Mouse (Mus musculus): ENCODE measurements around the gene Mast4.

Mast4 gene

DNA sequence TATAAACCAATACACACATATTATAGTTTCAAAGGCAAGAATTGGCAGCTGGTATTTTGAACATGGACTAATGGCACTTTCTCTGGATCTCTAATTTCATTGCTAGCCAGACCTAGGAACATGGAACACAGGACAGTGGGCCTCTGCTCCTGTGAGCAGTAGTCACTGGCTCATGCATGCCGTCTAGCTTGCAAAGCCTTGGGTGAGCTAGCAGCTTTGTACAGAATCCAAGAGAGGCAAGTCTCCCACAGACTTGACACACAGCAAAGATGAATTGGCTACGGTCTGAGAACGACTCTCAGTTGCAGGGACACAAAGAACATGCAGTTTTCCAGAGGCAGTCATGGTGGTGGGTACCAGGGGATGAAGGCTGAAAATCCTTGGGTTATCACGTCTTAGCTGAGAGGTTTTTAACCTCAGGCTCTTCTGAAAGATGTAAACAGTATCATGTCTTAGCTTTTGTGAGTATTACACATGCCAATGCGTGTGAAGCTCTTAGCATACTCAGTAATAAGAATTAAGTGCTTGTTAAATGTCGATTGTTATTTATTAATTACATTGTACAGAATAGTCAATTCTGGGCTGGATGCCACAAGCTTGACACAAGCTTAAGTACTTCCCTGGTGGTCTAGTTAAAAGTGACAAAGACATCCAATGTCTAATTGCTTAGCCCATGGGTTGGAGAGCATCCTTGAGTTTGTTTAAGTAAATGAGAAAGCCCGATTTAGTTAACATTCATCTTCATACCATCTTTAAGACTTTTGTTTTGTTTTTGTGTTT lies 550.6 kb downstream of the Mast4 start:
- DNase-seq (ENCODE audit: low spot score): no peak

DNA sequence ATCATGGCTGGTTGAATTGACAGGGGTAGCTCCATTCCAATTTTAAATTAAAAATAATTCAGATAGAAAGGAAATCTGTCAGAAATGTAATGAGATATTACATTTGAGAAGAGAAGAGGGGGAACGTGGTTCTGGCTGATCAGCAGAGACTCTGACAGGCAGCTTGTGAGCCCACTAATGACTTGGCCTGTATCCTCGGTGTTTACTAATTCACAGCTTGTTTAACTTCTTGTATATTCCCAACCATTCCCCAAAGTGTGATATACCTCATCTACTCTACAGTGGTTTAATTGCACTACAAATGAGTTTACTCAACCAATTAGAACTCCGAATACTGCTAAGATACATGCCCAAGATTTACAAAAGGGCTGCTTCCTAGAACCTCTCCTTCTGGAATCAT lies 555.0 kb downstream of the Mast4 start:
- DNase-seq (ENCODE audit: low spot score): no peak

DNA sequence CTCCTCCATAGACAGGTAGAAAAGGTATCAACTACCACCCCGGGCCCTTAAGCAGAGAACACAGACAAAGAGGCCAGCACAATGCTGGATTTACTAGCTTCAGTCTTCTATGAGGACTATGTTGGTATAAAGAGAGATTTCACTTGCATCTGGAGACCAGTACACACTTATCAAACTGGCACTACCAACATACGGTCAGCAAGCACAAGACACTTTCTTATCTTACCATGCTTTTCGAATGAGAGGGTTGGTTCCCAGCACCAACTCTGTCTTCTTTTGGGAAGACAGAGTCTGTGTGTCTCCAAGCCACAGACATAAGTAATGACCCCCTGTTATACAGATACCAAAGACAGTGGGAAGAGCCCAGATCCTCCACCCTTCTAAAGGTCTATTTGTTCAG lies 555.4 kb downstream of the Mast4 start:
- no peak for DNase-seq (ENCODE audit: low spot score)

DNA sequence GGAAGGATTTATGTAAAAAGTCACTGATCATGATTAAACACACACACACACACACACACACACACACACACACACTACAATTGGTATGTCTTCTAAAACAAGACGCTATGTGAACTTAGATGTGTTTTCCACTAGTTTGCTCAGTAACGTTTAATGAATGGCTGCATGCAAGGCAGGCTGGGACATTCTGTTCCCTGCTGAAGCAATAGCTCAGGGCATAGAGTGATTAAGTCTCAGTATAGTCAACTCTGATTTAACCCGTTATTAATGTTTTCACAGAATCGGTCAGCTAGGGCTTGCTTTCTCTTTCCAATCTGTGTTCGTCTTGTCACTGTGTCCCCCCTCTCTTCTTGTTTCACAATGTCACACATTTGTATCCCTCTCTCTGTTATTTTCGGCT lies 558.8 kb downstream of the Mast4 start:
- no peak for DNase-seq (ENCODE audit: low spot score)

DNA sequence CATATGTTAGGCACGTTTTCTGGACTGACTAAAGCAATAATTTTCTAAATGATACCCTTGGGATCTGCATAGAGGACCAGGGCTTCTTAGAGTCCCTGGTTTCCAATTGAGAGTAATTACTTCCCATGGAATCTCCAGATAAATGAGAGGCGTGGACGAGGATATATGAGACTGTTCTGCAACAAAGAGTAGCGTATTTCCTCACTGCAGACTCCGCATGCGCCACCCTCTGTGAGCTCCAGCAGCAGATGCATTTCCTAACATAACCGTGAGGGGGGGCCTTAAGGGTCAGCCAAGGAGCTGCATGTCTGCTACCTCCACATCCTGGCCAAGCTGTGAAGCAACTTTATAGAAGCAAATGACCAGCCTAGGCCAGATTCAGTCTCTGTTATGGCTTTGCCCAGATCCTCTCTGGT lies 559.5 kb downstream of the Mast4 start:
- DNase-seq (ENCODE audit: low spot score): peak; percentile 34

DNA sequence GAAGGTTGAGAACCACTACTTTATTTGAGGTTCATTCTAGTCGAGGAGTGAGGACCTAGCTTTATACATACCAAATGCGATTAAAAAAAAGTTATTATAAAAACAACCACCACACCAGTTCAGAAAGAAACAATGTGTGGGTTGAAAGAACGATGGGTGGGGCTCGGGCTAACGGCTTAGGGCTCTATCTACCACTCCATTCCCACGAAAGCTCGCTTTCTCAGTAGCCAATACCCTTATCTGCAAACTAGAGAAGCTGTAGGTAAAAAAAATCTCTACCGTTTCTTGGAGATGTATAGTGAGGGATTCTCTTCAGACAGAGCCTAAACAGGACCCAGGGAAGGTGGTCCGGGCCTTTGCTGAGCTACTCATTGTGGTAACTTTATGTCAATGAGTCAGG lies 561.1 kb downstream of the Mast4 start:
- DNase-seq (ENCODE audit: low spot score): no peak

DNA sequence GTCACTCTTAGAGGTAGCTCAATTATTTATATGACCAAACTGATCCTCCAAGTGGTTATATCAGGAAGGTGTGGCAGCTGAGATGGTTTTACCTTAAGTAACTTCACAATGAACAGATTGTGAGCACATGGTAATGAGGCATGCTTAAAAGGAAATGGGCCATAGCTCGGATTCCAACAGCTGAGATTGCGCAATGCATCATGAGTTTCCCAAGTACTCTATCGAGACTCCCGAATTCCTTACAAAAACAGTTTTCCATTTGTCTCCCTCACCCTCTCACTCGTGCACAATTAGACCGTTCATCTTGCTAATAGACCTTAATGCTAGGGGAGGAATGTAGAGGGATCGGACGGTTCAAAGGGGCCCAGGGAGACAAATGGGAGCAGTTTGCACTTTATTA lies 564.1 kb downstream of the Mast4 start:
- peak; percentile 20 for DNase-seq (ENCODE audit: low spot score)

DNA sequence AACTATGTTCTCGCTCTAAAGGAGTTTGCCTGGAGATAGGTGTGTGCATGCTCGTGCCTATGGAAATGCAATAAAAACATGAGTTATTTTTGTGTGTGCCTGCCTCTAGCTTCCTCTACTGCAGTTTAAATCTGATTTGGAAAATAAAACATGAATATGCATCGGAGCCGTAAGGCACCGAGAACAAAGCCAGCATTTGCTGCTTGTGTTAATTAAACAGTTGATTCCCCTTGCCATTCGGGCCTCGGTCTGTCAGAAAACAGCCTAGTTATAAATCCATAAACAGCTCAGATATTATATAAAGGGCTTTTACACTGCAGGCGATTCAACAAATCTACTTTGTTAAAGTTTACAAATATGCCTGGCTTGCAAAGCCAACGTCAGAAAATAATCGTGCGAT lies 565.8 kb downstream of the Mast4 start:
- no peak for DNase-seq (ENCODE audit: low spot score)

DNA sequence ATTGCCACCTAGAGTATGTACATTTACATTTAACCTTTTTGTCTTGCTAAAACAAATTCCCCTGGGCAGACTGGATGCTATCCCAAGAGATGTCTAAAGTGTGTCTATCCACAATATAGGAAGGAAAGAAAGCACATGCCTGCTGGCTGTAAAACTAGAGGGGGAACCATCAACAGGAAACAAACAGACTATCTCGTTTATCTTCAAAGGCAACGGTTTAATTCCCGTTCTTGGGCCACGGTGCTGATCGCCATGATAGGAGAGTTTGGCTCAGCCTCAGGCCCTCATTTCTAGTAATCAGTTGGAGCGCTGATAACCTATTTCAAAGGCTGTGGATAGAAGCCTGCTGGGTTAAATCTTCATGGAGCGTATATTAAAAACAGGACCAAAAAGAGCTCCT lies 567.2 kb downstream of the Mast4 start:
- DNase-seq (ENCODE audit: low spot score): no peak

DNA sequence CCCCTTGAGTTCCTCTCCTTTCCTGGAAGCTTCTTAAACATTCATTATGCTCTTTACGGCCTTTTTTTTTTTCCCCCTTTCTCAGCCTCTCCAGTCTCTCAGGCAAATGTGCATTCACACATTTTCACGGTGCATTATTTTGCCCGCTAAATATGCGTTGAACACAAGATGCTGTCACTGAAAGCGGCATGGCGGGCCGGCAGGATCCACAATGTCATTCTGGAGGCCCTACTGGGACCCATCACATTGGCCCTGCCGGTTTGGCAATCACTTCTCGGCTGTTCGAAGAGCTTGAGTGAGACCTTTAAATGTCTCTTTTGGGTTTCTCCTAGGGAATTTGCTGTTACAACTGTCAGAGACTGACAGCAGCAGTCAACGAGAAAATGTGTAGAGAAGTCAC lies 569.1 kb downstream of the Mast4 start:
- no peak for DNase-seq (ENCODE audit: low spot score)

DNA sequence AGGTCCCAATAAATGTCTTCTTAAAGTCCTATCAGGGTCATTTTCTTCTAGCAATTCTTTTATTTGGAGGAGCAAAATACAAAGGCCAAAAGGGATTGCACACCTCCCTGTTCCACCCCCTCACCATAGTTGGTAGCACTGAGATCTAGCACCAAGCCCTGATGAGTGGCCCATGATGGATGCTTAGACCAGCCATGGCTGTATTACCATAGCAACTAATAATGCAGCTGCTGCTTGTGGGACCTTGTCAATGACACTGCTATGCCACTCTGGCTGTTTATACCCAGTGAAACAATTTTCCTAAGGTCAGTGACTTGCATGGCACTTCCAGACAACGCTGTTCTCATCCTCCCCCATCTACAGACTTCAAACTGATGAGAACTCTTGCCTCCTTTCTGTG lies 570.1 kb downstream of the Mast4 start:
- DNase-seq (ENCODE audit: low spot score): no peak

DNA sequence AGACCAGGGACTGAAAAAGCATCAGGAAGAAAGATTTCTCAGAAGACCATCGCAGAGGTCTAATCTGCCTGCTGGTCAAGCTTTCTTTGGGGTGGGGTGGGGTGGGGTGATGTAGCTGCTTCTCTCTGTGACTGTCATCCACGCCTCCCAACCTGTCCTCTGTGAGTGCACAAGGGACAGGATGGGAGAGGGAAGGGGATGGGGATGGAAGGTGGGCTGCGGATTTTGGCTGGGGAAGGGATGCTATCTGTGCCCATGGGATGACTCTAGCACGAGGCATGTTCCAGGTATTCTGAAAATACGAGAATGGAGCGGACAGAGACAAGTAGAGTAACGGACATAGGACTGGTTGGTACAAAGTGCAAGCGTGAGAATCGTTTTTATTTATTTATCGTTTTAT lies 572.1 kb downstream of the Mast4 start:
- no peak for DNase-seq (ENCODE audit: low spot score)

DNA sequence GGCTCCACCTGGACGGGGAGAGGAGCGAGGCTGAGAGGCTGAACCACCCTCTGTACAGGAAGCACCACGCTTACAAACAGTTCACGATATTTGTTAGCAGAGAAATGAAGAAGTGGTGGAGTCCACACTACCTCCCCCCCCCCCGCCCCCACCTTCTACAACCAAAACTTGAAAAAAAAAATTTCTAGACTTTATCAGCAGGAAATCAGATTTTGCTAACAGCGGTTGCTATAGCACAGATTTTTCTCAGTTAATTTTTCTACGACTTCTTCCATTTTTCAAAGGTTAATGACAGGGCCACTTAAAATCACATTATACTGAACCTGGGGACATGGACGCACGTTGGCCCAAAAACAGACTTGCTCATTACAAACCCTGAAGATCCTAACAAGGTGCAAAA lies 572.9 kb downstream of the Mast4 start:
- DNase-seq (ENCODE audit: low spot score): no peak

DNA sequence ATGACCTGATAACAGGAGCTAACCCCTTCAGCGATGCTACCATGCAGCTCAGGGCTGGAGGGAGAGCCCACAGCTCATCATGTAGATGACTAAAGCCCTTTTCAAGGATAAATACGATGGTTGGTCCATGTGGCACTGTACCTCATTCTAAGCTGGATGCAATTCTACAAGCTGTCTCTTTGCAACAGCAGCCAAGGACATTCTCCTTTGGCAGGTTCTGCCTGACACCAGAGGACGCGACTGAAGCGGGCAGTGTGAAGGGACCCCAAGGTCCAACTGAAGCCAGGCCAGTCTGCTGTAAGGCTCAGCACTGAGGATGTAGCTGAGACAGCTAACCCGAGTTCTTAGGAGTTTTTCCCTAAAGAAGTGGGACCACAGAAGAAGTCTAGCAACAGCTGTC lies 576.3 kb downstream of the Mast4 start:
- no peak for DNase-seq (ENCODE audit: low spot score)

DNA sequence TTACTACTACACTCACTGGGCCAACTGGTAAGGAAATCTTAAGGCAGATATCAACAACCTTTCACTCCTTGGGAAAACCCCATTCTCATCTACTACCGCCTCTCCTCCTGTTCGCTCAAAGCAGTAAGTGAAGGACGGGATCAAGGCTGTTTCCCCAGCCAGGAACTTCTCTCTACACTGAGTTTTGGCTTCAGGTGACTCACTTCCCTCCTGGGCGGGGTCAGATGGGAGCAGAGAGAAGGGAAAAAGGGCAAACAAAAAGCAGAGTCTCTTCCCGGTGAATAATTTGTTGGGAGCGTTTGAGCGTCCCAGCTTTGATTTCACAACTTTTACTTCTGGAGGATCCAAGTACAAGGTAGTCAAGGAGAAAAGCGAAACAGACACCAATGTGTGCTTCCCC lies 578.2 kb downstream of the Mast4 start:
- DNase-seq (ENCODE audit: low spot score): no peak

DNA sequence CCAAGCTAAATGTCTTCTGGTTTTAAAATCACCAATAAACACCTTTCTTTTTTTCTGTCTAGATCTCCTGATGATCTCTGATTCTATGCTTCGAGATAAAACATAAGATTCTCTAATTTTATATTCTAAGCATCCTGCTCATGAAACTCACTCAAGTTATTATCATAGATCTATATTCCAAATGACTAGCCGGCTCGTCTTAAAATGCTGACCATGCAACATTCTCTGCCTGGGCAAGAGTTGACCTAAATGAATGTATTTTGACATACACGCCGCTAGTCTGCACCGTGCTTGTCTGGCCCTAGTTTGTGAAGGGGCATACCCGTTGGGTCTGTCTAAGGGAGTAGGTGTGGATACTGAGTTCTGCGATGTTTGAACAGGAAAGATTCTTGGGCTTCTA lies 579.2 kb downstream of the Mast4 start:
- DNase-seq (ENCODE audit: low spot score): no peak

DNA sequence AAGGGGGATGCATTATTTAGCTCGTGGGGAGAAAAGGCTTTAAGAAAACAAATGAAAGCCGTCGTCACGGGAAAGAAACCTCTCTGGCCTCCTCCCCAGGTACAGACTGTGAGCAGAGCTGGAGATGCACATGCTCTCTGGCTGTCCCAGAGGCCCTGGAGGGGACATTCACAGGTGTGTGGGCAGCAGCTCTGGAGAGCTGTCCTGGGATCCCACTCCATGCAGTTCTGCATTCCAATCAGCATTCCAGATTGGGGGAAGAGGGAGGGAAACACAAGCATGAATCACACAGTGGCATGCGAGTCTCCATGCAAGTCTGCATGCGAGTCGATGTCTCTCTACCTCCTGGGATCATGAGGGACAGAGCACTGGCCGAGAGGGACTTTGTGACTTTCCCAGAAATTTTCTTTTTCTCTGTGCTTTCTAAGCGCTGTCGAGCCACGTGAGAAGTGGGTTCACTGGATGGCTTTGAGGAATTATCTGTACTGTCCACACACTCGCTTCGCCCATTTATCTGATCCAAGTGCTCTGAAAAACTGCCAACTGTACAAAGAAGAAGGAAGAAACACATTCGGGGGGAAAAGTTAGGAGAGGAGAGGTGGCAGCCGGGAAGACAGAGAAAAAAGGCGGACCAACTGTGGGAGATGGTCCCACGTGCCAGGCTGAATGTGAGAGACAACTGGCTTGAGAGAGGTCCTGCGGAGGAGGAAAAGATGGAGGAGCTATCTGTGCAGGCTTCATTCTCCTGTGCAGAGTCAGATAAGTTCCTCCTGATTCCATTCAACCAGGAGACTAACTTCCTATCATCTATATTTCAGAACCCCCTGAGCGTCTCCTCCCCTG lies 580.4 kb downstream of the Mast4 start:
- DNase-seq (ENCODE audit: low spot score): no peak

DNA sequence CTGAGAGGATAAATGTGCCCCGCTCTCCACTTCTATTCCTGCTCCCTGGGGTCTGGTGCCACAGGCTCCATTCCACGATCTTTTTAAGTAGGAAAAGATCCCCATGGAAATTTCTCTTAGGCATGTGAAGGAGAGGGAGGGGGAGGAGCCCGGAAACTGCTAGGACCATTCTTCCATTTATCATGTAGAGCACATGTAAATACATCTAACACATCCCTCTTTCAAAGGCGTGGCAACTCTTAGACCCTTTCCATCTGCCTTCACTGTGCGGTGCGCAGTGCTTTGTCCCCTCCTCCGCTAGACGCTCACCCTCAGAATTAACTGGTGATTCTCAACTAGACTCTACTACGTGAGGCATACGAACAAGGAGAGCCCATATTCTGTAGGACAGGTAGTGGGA lies 584.4 kb downstream of the Mast4 start:
- no peak for DNase-seq (ENCODE audit: low spot score)

DNA sequence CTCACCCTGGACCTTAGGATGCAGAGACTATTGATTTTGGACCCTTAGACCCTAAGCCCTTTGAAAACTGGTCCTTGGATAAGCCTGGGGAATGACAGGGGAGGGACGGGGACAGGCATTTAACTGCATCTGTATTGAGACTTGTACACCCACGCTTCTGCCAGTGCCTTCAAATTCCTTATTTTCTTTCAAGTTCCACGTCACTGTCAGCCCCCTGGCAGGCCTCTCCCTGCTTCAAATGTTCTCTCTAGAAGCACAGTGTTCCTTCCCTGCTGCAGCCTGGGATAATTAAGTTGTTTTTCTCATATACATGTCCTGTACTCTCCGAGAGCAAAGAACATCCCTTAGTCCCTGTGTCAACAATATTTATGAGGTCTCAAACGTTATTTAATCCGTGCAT lies 585.1 kb downstream of the Mast4 start:
- DNase-seq (ENCODE audit: low spot score): no peak

DNA sequence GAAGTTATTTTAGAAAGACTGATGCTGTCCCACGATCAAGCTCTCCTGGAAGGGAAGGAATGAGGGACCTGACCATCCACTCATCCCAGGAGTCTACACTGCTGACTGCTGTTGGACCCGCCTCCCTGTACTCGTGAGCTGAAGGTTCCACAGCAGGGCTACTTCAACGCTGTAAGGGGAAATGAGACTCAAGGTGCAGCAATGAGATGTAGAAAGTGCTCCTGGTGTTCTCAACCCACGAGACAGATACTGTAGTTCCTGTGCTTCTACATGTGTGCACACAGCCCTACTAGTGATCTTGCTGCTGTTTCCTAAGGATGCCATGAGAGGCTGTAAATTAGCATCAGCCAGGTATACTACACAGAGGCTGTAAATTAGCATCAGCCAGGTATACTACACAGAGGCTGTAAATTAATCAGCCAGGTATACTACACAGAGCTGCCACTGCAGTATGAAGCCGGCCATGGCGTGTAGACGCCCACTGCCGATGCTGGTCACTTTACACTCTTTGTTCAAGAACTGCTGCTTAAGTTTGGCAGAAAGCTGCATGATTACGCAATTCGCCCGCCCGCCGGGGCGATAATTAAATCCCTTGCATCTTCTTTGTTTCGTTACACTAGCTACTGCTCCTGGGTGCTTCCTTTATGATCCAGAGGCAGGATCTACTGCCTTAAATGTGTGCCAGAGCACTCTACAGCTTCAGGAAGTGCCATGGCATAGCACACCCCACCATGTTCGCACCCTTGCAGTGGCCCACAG lies 587.3 kb downstream of the Mast4 start:
- no peak for DNase-seq (ENCODE audit: low spot score)

DNA sequence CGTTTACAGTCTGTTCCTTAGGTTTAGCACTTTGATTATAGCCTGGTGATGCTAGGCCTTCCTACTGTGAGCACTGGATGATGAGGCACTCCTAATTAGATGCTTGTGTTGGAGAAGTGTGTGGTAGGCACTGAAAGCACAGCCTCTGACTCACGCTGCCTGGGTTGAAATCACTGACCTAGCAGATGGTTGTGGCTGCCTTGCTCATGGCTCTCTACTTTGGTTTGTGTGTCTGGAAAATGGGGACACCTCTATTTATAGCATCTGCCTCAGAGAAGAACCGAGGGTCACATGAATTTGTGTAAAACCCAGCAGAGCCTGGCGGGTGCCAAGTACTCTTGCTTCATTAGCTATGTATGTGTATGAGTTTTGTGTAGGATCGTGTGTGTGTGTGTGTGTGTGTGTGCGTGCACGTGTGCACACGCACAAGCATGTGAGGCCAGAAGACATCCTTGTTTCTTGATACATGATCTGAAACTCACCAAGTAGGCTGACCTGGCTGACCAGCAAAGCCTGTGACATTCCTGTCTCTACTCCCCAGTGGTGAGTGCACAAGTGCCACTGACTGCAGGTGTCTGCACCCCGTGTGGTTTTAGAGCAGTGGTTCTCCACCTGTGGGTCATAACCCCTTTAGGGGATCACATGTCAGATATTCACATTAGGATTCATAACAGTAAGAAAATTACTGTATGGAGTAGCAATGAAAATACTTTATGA lies 588.5 kb downstream of the Mast4 start:
- DNase-seq (ENCODE audit: low spot score): no peak

DNA sequence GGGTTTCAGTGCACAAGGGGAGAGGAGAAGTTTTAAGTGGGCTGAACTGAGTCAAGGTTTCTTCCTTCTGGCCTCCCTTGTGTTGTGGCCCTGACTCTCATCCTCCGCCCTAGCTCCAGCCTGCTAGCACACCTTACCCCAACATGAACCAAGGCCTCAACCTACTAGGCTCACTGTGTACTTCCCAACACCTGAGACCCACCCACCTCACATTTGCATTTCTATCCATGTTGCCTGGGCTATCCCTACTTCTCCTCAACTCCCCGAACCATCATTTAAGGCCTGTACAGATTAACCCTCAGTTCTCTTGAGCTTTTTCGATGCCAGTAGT lies 589.1 kb downstream of the Mast4 start:
- no peak for DNase-seq (ENCODE audit: low spot score)

Data from embryo, embryonic 10 days (tissue).